Mouse (Mus musculus): ENCODE measurements around the gene Trpm8.
A peak's percentile ranks its signal among the peaks of the same experiment; 100 is the strongest.

Gene Trpm8

GRCm38 (mm10) chr1:88283376-88284227 lies 6.1 kb downstream of the Trpm8 start:
- peak in 1 of 2 experiments; percentile 25 for DNase-seq (ENCODE audit: low read depth in 1 of 2, low spot score in 2 of 2)

- DNase-seq (ENCODE audit: low read depth in 1 of 2, low spot score in 2 of 2), result no peak
Measured at GRCm38 (mm10) chr1:88284228-88284945, 6.9 kb downstream of the Trpm8 start.

- peak in 1 of 2 experiments; percentile 39 for DNase-seq (ENCODE audit: low read depth in 1 of 2, low spot score in 2 of 2)
Measured at GRCm38 (mm10) chr1:88284946-88285320, 7.5 kb downstream of the Trpm8 start.

GRCm38 (mm10) chr1:88285652-88286051 lies 8.2 kb downstream of the Trpm8 start:
- DNase-seq (ENCODE audit: low read depth in 1 of 2, low spot score in 2 of 2), result no peak

GRCm38 (mm10) chr1:88286136-88286845 lies 8.8 kb downstream of the Trpm8 start:
- DNase-seq (ENCODE audit: low read depth in 1 of 2, low spot score in 2 of 2), result no peak

- DNase-seq (ENCODE audit: low read depth in 1 of 2, low spot score in 2 of 2), result no peak
Measured at GRCm38 (mm10) chr1:88286887-88287696, 9.6 kb downstream of the Trpm8 start.

- peak in 1 of 2 experiments; percentile 63 for DNase-seq (ENCODE audit: low read depth in 1 of 2, low spot score in 2 of 2)
Measured at GRCm38 (mm10) chr1:88287697-88287980, 10.2 kb downstream of the Trpm8 start.

GRCm38 (mm10) chr1:88288056-88288788 lies 10.8 kb downstream of the Trpm8 start:
- DNase-seq (ENCODE audit: low read depth in 1 of 2, low spot score in 2 of 2), result no peak

- no peak for DNase-seq (ENCODE audit: low read depth in 1 of 2, low spot score in 2 of 2)
Measured at GRCm38 (mm10) chr1:88288789-88289127, 11.3 kb downstream of the Trpm8 start.

GRCm38 (mm10) chr1:88289152-88289551 lies 11.7 kb downstream of the Trpm8 start:
- DNase-seq (ENCODE audit: low read depth in 1 of 2, low spot score in 2 of 2), result no peak

- DNase-seq (ENCODE audit: low read depth in 1 of 2, low spot score in 2 of 2), result peak in 1 of 2 experiments; percentile 41
Measured at GRCm38 (mm10) chr1:88289917-88290316, 12.5 kb downstream of the Trpm8 start.

GRCm38 (mm10) chr1:88290511-88290910 lies 13.1 kb downstream of the Trpm8 start:
- DNase-seq (ENCODE audit: low read depth in 1 of 2, low spot score in 2 of 2), result no peak

GRCm38 (mm10) chr1:88291409-88292005 lies 14.0 kb downstream of the Trpm8 start:
- no peak for DNase-seq (ENCODE audit: low read depth in 1 of 2, low spot score in 2 of 2)

GRCm38 (mm10) chr1:88292057-88292456 lies 14.6 kb downstream of the Trpm8 start:
- DNase-seq (ENCODE audit: low read depth in 1 of 2, low spot score in 2 of 2), result no peak

GRCm38 (mm10) chr1:88294650-88295049 lies 17.2 kb downstream of the Trpm8 start:
- DNase-seq (ENCODE audit: low read depth in 1 of 2, low spot score in 2 of 2), result no peak

- no peak for DNase-seq (ENCODE audit: low read depth in 1 of 2, low spot score in 2 of 2)
Measured at GRCm38 (mm10) chr1:88296171-88296920, 18.9 kb downstream of the Trpm8 start.

GRCm38 (mm10) chr1:88297480-88298258 lies 20.2 kb downstream of the Trpm8 start:
- DNase-seq (ENCODE audit: low read depth in 1 of 2, low spot score in 2 of 2), result no peak

- DNase-seq (ENCODE audit: low read depth in 1 of 2, low spot score in 2 of 2), result no peak
Measured at GRCm38 (mm10) chr1:88298686-88299528, 21.4 kb downstream of the Trpm8 start.
